Mouse (Mus musculus) cerebellum, adult 11 months (tissue): ENCODE results near the gene Rin3.

Experiments
- DNase-seq: peaks from one replicate; pipeline ENCODE4 v3.0.0; 2022

Gene Rin3

GRCm38 (mm10) chr12:102384819-102385218, 102.0 kb downstream of the Rin3 start:
- DNase-seq, result no peak

- peak; percentile 81 for DNase-seq
Observed at GRCm38 (mm10) chr12:102387219-102387917, 104.5 kb downstream of the Rin3 start.

GRCm38 (mm10) chr12:102390042-102390441, 107.2 kb downstream of the Rin3 start:
- no peak for DNase-seq

GRCm38 (mm10) chr12:102391109-102391508, 108.3 kb downstream of the Rin3 start:
- DNase-seq, result no peak

- no peak for DNase-seq
Observed at GRCm38 (mm10) chr12:102391982-102392381, 109.1 kb downstream of the Rin3 start.

GRCm38 (mm10) chr12:102394496-102394895, 111.6 kb downstream of the Rin3 start:
- DNase-seq, result no peak

GRCm38 (mm10) chr12:102395537-102395936, 112.7 kb downstream of the Rin3 start:
- no peak for DNase-seq

- DNase-seq, result no peak
Observed at GRCm38 (mm10) chr12:102395998-102396991, 113.4 kb downstream of the Rin3 start.

GRCm38 (mm10) chr12:102398588-102398987, 115.7 kb downstream of the Rin3 start:
- DNase-seq, result no peak

GRCm38 (mm10) chr12:102413171-102413570, 130.3 kb downstream of the Rin3 start:
- no peak for DNase-seq

GRCm38 (mm10) chr12:102414686-102415085, 131.8 kb downstream of the Rin3 start:
- DNase-seq, result no peak

- no peak for DNase-seq
Observed at GRCm38 (mm10) chr12:102416391-102416837, 133.6 kb downstream of the Rin3 start.

- no peak for DNase-seq
Observed at GRCm38 (mm10) chr12:102416955-102417510, 134.2 kb downstream of the Rin3 start.

GRCm38 (mm10) chr12:102417701-102418100, 134.9 kb downstream of the Rin3 start:
- no peak for DNase-seq

GRCm38 (mm10) chr12:102419544-102419943, 136.7 kb downstream of the Rin3 start:
- DNase-seq, result peak; percentile 34

GRCm38 (mm10) chr12:102420168-102420890, 137.5 kb downstream of the Rin3 start:
- DNase-seq, result no peak

GRCm38 (mm10) chr12:102422065-102422464, 139.2 kb downstream of the Rin3 start:
- DNase-seq, result no peak

- DNase-seq, result no peak
Observed at GRCm38 (mm10) chr12:102422623-102423320, 139.9 kb downstream of the Rin3 start.

GRCm38 (mm10) chr12:102423625-102424024, 140.8 kb downstream of the Rin3 start:
- DNase-seq, result no peak

GRCm38 (mm10) chr12:102424456-102424855, 141.6 kb downstream of the Rin3 start:
- DNase-seq, result no peak

GRCm38 (mm10) chr12:102425048-102425578, 142.3 kb downstream of the Rin3 start:
- DNase-seq, result no peak

GRCm38 (mm10) chr12:102426285-102426684, 143.4 kb downstream of the Rin3 start:
- DNase-seq, result no peak
